Mouse (Mus musculus) CH12.LX (cell line): ENCODE results near the gene Lrrc49. TPM values are rescaled to one million over a fixed set of nuclear protein-coding genes. Genes with fewer than 3 reads are reported as not detected.
A peak's percentile ranks its signal among the peaks of the same experiment; 100 is the strongest.

ENCODE experiments used
- DNase-seq: peaks from one replicate; pipeline ENCODE4 v3.0.0-alpha.2; 2013; ENCODE audit errors: extremely low read depth
- H3K27ac ChIP-seq: 2 replicates; pipeline ENCODE4 v1.5.1; 2012; ENCODE audit warnings: low read depth, mild to moderate bottlenecking, control low read depth, moderate library complexity; ENCODE audit not compliant: insufficient read depth
- H3K27me3 ChIP-seq: replicated peaks from 2 replicates; pipeline ENCODE3; 2012; ENCODE audit warnings: inconsistent platforms
- H3K36me3 ChIP-seq, 2 experiments: replicated peaks in 1 of 2; 2 replicates each; pipeline versions ENCODE3 to v1.6.1; 2012; ENCODE audit warnings: inconsistent platforms in 1 of 2, low read length in 1 of 2, mild to moderate bottlenecking in 1 of 2, mixed read lengths in 1 of 2, moderate library complexity in 1 of 2; ENCODE audit not compliant: control insufficient read depth in 1 of 2, insufficient read depth in 1 of 2
- H3K4me1 ChIP-seq, 2 experiments: 2 replicates each; pipeline ENCODE4 v1.6.1; 2012; ENCODE audit warnings: inconsistent platforms in 1 of 2, moderate library complexity in 1 of 2; ENCODE audit not compliant: insufficient read depth in 2 of 2, control insufficient read depth in 1 of 2
- H3K4me2 ChIP-seq: 2 replicates; pipeline ENCODE4 v1.6.1; 2012; ENCODE audit warnings: low read depth, mild to moderate bottlenecking, control low read depth; ENCODE audit not compliant: poor library complexity, insufficient read depth, severe bottlenecking
- H3K4me3 ChIP-seq, 3 experiments: fragments of 150-350 bp in 1 of 3; sonication (generic) in 1 of 3; replicated peaks in 1 of 3; 2 replicates each; pipeline versions ENCODE3 to v1.5.1; 2011 to 2012; ENCODE audit warnings: low read depth in 2 of 3, low read length in 2 of 3, mild to moderate bottlenecking in 2 of 3, moderate library complexity in 2 of 3, control low read depth in 1 of 3, improper control_type of control experiment in 1 of 3, inconsistent platforms in 1 of 3, mixed read lengths in 1 of 3; ENCODE audit not compliant: poor library complexity in 1 of 3
- H3K79me2 ChIP-seq: replicated peaks from 2 replicates; pipeline ENCODE4 v1.6.1; 2012; ENCODE audit warnings: mild to moderate bottlenecking, moderate library complexity; ENCODE audit not compliant: control insufficient read depth, poor library complexity, insufficient read depth, severe bottlenecking; ENCODE audit errors: extremely low read depth
- H3K9ac ChIP-seq: 2 replicates; pipeline ENCODE4 v1.6.1; 2012; ENCODE audit warnings: low read depth, mild to moderate bottlenecking, control low read depth, moderate library complexity; ENCODE audit not compliant: insufficient read depth
- H3K9me3 ChIP-seq: replicated peaks from 2 replicates; pipeline ENCODE3; 2012; ENCODE audit warnings: low read length, inconsistent platforms, mixed read lengths
- CHD1 ChIP-seq: IDR thresholded peaks from 2 replicates; pipeline ENCODE4 v1.6.1; 2012; ENCODE audit warnings: low read depth, low read length, improper control_type of control experiment, inconsistent platforms
- E2F4 ChIP-seq: IDR thresholded peaks from 2 replicates; pipeline ENCODE4 v1.6.1; 2011; ENCODE audit warnings: low read depth, low read length, improper control_type of control experiment; ENCODE audit not compliant: insufficient replicate concordance
- ELF1 ChIP-seq: IDR thresholded peaks from 2 replicates; pipeline ENCODE4 v1.6.1; 2014; ENCODE audit warnings: low read depth, mild to moderate bottlenecking, inconsistent platforms, low read length, improper control_type of control experiment
- EP300 ChIP-seq: IDR thresholded peaks from 2 replicates; pipeline ENCODE4 v1.6.1; 2011; ENCODE audit warnings: low read length, improper control_type of control experiment
- ETS1 ChIP-seq: conservative IDR thresholded peaks from 2 replicates; pipeline ENCODE4 v1.6.1; 2012; ENCODE audit warnings: low read depth, mild to moderate bottlenecking, inconsistent platforms, low read length, improper control_type of control experiment, moderate library complexity
- HCFC1 ChIP-seq: IDR thresholded peaks from 2 replicates; pipeline ENCODE4 v1.6.1; 2012; ENCODE audit warnings: low read depth, mild to moderate bottlenecking, inconsistent platforms, low read length, improper control_type of control experiment
- MAFK ChIP-seq: IDR thresholded peaks from 2 replicates; pipeline ENCODE4 v1.6.1; 2011; ENCODE audit warnings: low read length, improper control_type of control experiment; ENCODE audit not compliant: insufficient replicate concordance
- MXI1 ChIP-seq: IDR thresholded peaks from 2 replicates; pipeline ENCODE4 v1.6.1; 2011; ENCODE audit warnings: mild to moderate bottlenecking, low read depth, low read length, improper control_type of control experiment
- MYC ChIP-seq: IDR thresholded peaks from 2 replicates; pipeline ENCODE4 v1.6.1; 2011; ENCODE audit warnings: low read depth, mild to moderate bottlenecking, improper control_type of control experiment, low read length
- NELFE ChIP-seq: IDR thresholded peaks from 2 replicates; pipeline ENCODE4 v1.6.1; 2011; ENCODE audit warnings: low read depth, low read length, improper control_type of control experiment
- NRF1 ChIP-seq: IDR thresholded peaks from 2 replicates; pipeline ENCODE4 v1.6.1; 2014; ENCODE audit warnings: low read depth, mild to moderate bottlenecking, inconsistent platforms, low read length, improper control_type of control experiment, moderate library complexity
- POLR2A ChIP-seq: IDR thresholded peaks from 2 replicates; pipeline ENCODE4 v1.6.1; 2011; ENCODE audit warnings: low read depth, mild to moderate bottlenecking, improper control_type of control experiment, low read length
- SIN3A ChIP-seq: IDR thresholded peaks from 2 replicates; pipeline ENCODE4 v1.6.1; 2012; ENCODE audit warnings: low read length, improper control_type of control experiment, inconsistent platforms
- UBTF ChIP-seq: IDR thresholded peaks from 2 replicates; pipeline ENCODE4 v1.6.1; 2012; ENCODE audit warnings: low read depth, mild to moderate bottlenecking, inconsistent platforms, low read length, improper control_type of control experiment, moderate library complexity
- USF2 ChIP-seq: conservative IDR thresholded peaks from 2 replicates; pipeline ENCODE4 v1.6.1; 2011; ENCODE audit warnings: low read depth, low read length, improper control_type of control experiment
- ZC3H11A ChIP-seq: IDR thresholded peaks from 2 replicates; pipeline ENCODE4 v1.6.1; 2012; ENCODE audit warnings: low read depth, mild to moderate bottlenecking, inconsistent platforms, low read length, improper control_type of control experiment
- ZNF384 ChIP-seq: IDR thresholded peaks from 2 replicates; pipeline ENCODE4 v1.6.1; 2012; ENCODE audit warnings: low read depth, low read length, improper control_type of control experiment, inconsistent platforms
- dilution Hi-C: fragments of 300-500 bp; cut with MboI; formaldehyde crosslinking; loops from 2 replicates; pipeline ENCODE4 v1.14.3; 2020; ENCODE audit warnings: low sequenced_read_pairs; ENCODE audit not compliant: extremely low pct_unique_long_range_greater_than_20kb, extremely low pct_ligation_motif_present
- in situ Hi-C: fragments of 300-500 bp; cut with MboI; formaldehyde crosslinking; loops from 3 replicates; pipeline ENCODE4 v1.14.3; 2019; ENCODE audit warnings: low sequenced_read_pairs, low pct_ligation_motif_present, low pct_unique_long_range_greater_than_20kb, mixed read lengths
- polyA plus RNA-seq: library from polyadenylated mRNA; unstranded; fragments of >175 nt; gene quantifications from 2 replicates; pipeline ENCODE4 v1.2.1, GENCODE M21; 2012; ENCODE audit warnings: low read depth; ENCODE audit not compliant: insufficient read length
- total RNA-seq, 2 experiments: library from RNA; depleted of rRNA; stranded (reverse); fragments of 300-350 nt in 1 of 2; fragments of >200 nt in 1 of 2; gene quantifications; 2 replicates each; pipeline ENCODE4 v1.2.3; 2012 to 2014

Gene Lrrc49
- total RNA-seq (2012; rRNA removed) (3.1 and 3.7 TPM in 2 replicates), total RNA-seq (2014; rRNA removed) (6.6 TPM in 2 replicates), polyA plus RNA-seq (6.2 and 7.1 TPM in 2 replicates)

- in situ Hi-C loops (no loop called here), dilution Hi-C loops (no loop called here)
- Histone ChIP-seq H3K9me3 (peaks cover 5% of the 10 kb centered on the region), H3K36me3 (peaks cover 0 to 6% of the 10 kb centered on the region in 2 experiments), H3K4me1 (peaks cover 0 to 11% of the 10 kb centered on the region in 2 experiments; a peak in 1 of 4 replicates), H3K4me3 (peak within 1 kb of the TSS; percentile 64 to 85 (median 74)), H3K27ac (no peak within 1 kb of the TSS), H3K4me2 (peak within 1 kb of the TSS; percentile 35), H3K9ac (peak within 1 kb of the TSS; percentile 0; the same call in 1 of the 2 replicates), H3K27me3 (peaks cover 2% of the 10 kb centered on the region), H3K79me2 (no peaks in the 10 kb centered on the region)
- DNase-seq: peak; percentile 90
- TF ChIP-seq MAFK (no peak), HCFC1 (peak; percentile 86), USF2 (no peak), ZC3H11A (no peak), MYC (no peak), EP300 (no peak), ETS1 (no peak), ELF1 (peak; percentile 57), E2F4 (peak; percentile 86; the same call in 1 of the 2 replicates), SIN3A (peak; percentile 82), NRF1 (no peak), ZNF384 (peak; percentile 71), POLR2A (peak; percentile 24), MXI1 (peak; percentile 94), CHD1 (no peak)
These were observed at the start of gene Lrrc49 for GRCm38 (mm10) chr9:60687891-60688324. Gene Lrrc49 (minus strand): TSS chr9:60688158.

GRCm38 (mm10) chr9:60734321-60734720 is 46.4 kb upstream of the Lrrc49 start:
- Histone ChIP-seq H3K27ac (no peak overlapping the region), H3K36me3 (no peaks in the 10 kb centered on the region), H3K4me2 (no peak overlapping the region), H3K4me1 (no peaks in the 10 kb centered on the region), H3K79me2 (no peaks in the 10 kb centered on the region), H3K9me3 (peaks cover 3% of the 10 kb centered on the region), H3K9ac (no peak overlapping the region), H3K4me3 (no peak overlapping the region), H3K27me3 (no peaks in the 10 kb centered on the region)
- dilution Hi-C loops: no loop called here
- no peak for DNase-seq
- TF ChIP-seq ZNF384 (no peak), HCFC1 (no peak), UBTF (no peak), NELFE (no peak)
- in situ Hi-C loops: no loop called here
